Mouse (Mus musculus): ENCODE measurements around the gene Rab5b.
"Not testable (repeated sequence)": the region's sequence is repeated elsewhere in the genome, so short reads cannot be mapped to it uniquely, and the experiment has no call there.

- not testable (repeated sequence) for TF ChIP-seq CTCF, EP300 (IDR thresholded peaks at IDR 0.05; ENCODE audit: low read depth)
Observed at GRCm38 (mm10) chr10:128630306-128630705, 65.8 kb downstream of the Rab5b start.
